Mouse (Mus musculus) limb, embryonic 15.5 days (tissue): Measurements from ENCODE around the gene A830031A19Rik. TPM values are rescaled to one million over a fixed set of nuclear protein-coding genes. Genes with fewer than 3 reads are reported as not detected.
A peak's percentile ranks its signal among the peaks of the same experiment; 100 is the strongest.

Experiments
- ATAC-seq: fragments of 200-750 bp; cut with Nextera tagmentation; 2 replicates; pipeline ENCODE4 v1.8.0; 2017; ENCODE audit warnings: low read depth, moderate TSS enrichment; ENCODE audit not compliant: insufficient number of reproducible peaks, low FRiP score, low TSS enrichment
- H3K27ac ChIP-seq: fragments of 300-500 bp; sonication (generic); 2 replicates; pipeline ENCODE4 v1.5.1; 2015; ENCODE audit warnings: moderate library complexity, mild to moderate bottlenecking, inconsistent platforms
- H3K27me3 ChIP-seq: fragments of 300-500 bp; sonication (generic); 2 replicates; pipeline ENCODE4 v1.6.1; 2015; ENCODE audit warnings: inconsistent platforms
- H3K36me3 ChIP-seq: fragments of 300-500 bp; sonication (generic); 2 replicates; pipeline ENCODE4 v1.6.1; 2015; ENCODE audit warnings: inconsistent platforms
- H3K4me1 ChIP-seq: fragments of 300-500 bp; sonication (generic); 2 replicates; pipeline ENCODE4 v1.6.1; 2015; ENCODE audit warnings: inconsistent platforms
- H3K4me2 ChIP-seq: fragments of 300-500 bp; sonication (generic); 2 replicates; pipeline ENCODE4 v1.6.1; 2015; ENCODE audit warnings: mild to moderate bottlenecking, inconsistent platforms
- H3K4me3 ChIP-seq: fragments of 300-500 bp; sonication (generic); 2 replicates; pipeline ENCODE4 v1.5.1; 2015; ENCODE audit warnings: mild to moderate bottlenecking, inconsistent platforms
- H3K9ac ChIP-seq: fragments of 300-500 bp; sonication (generic); 2 replicates; pipeline ENCODE4 v1.6.1; 2015; ENCODE audit warnings: inconsistent platforms
- H3K9me3 ChIP-seq: fragments of 300-500 bp; sonication (generic); 2 replicates; pipeline ENCODE4 v1.6.1; 2016; ENCODE audit warnings: inconsistent platforms
- WGBS: fragments of 180-500 bp; shearing (Covaris S2); methylation state at CpG from one replicate; pipeline ENCODE4 v1.1.7; 2015; 5-methylcytosine and 5-hydroxymethylcytosine counted together
- polyA plus RNA-seq: library from polyadenylated mRNA; unstranded; fragments of >200 nt; fragmentation: Nextera tagmentation; extraction: Ambion mirVana; gene quantifications from 2 replicates; pipeline ENCODE4 v1.2.1, GENCODE M21; 2015

The A830031A19Rik gene
- polyA plus RNA-seq, result 0.20 TPM in 1 of 2 replicates, not detected in the other

DNA sequence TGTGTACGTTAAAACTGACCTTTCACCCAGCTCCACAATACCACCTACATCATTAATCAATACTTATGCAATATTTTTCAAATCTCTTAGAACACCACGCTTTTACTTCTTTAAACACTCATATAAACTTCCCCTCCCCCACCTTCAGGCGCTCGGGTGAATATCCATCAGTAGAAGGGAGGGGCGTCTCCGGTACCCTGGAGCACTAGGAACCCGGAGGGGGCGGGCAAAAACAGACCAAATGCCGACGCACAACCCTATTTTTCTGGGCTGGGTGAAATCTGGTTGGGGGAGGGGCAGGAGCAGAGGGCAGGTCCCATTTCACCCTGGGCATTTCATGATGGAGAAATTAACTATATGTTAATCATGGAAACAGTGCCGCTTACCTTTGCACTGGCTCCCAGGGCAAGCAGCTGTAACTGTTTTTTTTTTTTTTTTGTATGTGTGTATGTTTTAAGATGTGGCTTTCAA is at the start of gene A830031A19Rik:
A830031A19Rik (minus strand) TSS at position 421 of the 471 bp plus-strand sequence.
- 0 out of 2 replicates have a peak, but pooled peaks cover 5% of the 10 kb centered on the region for H3K27me3 ChIP-seq
- H3K9ac ChIP-seq, result peak within 1 kb of the TSS; percentile 79
- H3K36me3 ChIP-seq, result no peaks in the 10 kb centered on the region
- H3K9me3 ChIP-seq, result no peaks in the 10 kb centered on the region
- WGBS, result under 1% methylated on average over 11 of the region's 11 CpGs
- H3K4me3 ChIP-seq, result peak within 1 kb of the TSS; percentile 62
- ATAC-seq, result no peak
- peak within 1 kb of the TSS; percentile 97 for H3K27ac ChIP-seq
- H3K4me2 ChIP-seq, result peak within 1 kb of the TSS; percentile 94
- H3K4me1 ChIP-seq, result peaks cover 17% of the 10 kb centered on the region

DNA sequence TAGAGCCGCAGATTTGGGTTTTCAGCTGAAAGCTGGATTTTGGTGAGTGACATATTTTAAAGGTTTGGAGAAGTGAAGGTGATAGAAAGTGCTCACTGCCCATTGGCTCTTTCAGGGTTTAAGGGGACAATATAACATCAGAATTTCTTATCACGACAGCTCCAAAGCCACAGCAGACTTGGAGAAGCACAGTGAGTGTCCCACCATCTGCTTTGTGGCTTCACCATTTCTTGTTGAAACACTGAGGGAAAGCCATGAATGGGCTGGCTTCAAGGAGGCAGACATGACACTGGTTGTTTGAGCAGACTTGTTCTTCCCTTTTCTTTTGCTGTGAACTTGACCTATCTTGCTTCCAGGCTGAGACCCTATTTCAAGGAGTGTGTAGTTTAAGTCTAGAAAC is 49.1 kb upstream of the A830031A19Rik start:
- no peaks in the 10 kb centered on the region for H3K27me3 ChIP-seq
- peaks cover 52% of the 10 kb centered on the region for H3K4me1 ChIP-seq
- ATAC-seq, result no peak
- WGBS, result 81% methylated on average over 2 of the region's 2 CpGs
- H3K9ac ChIP-seq, result no peak overlapping the region
- no peak overlapping the region for H3K27ac ChIP-seq
- H3K4me3 ChIP-seq, result no peak overlapping the region
- no peak overlapping the region for H3K4me2 ChIP-seq
- H3K9me3 ChIP-seq, result no peaks in the 10 kb centered on the region
- H3K36me3 ChIP-seq, result no peaks in the 10 kb centered on the region

DNA sequence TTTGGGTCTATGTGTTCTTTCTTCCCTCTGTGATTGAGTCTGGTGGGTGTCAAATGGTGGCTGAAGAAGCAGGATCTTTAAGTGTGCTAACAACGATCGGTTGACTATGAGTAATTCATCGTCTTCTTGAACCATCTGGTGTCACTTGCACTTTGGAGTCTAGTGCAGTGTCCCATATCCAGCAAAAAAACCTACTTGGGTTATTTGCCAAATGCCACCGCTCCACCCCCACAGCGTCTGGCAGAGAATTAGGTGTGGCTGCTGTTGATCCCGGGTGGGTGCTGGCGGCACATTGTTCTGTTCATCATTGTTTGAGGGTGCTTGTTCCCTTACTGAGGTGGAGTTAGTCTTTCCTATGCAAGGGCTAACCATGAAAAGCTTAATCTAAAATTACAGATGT is 48.0 kb upstream of the A830031A19Rik start:
- WGBS, result 74% methylated on average over 7 of the region's 7 CpGs
- ATAC-seq, result no peak

DNA sequence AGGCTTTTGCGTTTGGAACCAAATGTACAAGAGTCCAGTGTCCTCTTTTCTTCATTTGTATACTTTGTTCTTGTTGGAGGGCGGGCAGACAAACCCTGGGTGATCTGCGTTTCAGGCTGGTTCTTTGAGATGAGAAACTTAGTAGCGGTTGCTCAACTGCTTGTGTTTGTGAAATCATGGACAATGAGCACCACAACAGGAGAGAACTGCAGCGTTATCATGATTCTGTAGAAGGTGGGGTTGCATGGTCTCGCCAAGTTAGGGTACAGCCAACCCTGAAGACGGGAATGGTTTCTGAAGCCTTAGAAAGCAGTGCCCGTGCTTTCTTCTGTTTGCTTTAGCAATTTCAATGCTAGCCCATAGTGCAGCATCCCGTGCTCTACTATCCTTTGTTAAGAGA is 46.3 kb upstream of the A830031A19Rik start:
- H3K4me3 ChIP-seq, result no peak overlapping the region
- H3K4me1 ChIP-seq, result peaks cover 52% of the 10 kb centered on the region
- 79% methylated on average over 9 of the region's 9 CpGs for WGBS
- H3K9ac ChIP-seq, result no peak overlapping the region
- H3K36me3 ChIP-seq, result no peaks in the 10 kb centered on the region
- H3K4me2 ChIP-seq, result no peak overlapping the region
- no peak overlapping the region for H3K27ac ChIP-seq
- no peaks in the 10 kb centered on the region for H3K27me3 ChIP-seq
- no peaks in the 10 kb centered on the region for H3K9me3 ChIP-seq
- no peak for ATAC-seq

More for the DNA sequence above, 48.0 kb upstream of the A830031A19Rik start:
- H3K9ac ChIP-seq, result no peak overlapping the region
- peaks cover 60% of the 10 kb centered on the region for H3K4me1 ChIP-seq
- no peak overlapping the region for H3K4me3 ChIP-seq
- H3K36me3 ChIP-seq, result no peaks in the 10 kb centered on the region
- no peak overlapping the region for H3K4me2 ChIP-seq
- H3K27ac ChIP-seq, result no peak overlapping the region
- no peaks in the 10 kb centered on the region for H3K9me3 ChIP-seq
- no peaks in the 10 kb centered on the region for H3K27me3 ChIP-seq

DNA sequence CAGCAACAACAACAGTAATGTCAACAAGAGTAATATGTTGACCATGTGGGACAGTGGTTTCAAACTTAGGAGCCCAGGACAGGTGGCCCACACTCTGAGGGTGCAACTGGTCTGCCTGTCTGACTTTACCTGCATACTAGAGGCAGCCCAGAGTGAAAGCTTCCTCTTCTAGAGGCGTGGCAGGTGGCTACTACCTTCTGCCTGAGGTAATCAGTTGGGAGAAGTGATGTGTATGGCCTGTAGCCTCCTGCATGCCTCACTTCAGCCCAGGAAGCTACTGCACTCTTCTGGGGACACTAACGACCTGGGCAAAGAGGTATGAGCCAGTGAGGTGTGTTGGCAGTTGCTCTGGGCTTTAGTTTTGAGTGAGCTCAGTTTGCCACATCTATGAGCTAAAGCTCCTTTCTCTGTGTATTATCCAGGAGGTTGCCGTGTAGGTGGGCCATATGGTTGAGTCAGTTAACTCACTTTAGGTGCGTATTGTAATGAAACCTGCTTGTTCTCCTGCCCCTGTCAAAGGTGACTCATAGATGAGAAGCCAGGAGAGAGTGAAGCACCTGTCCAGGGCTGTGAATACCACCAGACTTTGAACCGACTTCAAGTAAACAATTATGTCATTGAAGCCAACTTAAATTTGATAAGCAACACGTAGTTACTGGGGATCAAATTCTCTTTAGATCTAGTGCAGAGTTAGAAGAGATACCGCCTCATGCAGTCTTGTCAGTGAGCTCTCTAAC is 41.9 kb upstream of the A830031A19Rik start:
- Histone ChIP-seq H3K9me3 (no peaks in the 10 kb centered on the region), H3K27ac (no peak overlapping the region), H3K36me3 (no peaks in the 10 kb centered on the region), H3K4me1 (peaks cover 50% of the 10 kb centered on the region), H3K4me3 (no peak overlapping the region), H3K4me2 (no peak overlapping the region), H3K27me3 (no peaks in the 10 kb centered on the region), H3K9ac (no peak overlapping the region)
- ATAC-seq, result no peak
- 77% methylated on average over 7 of the region's 7 CpGs for WGBS

DNA sequence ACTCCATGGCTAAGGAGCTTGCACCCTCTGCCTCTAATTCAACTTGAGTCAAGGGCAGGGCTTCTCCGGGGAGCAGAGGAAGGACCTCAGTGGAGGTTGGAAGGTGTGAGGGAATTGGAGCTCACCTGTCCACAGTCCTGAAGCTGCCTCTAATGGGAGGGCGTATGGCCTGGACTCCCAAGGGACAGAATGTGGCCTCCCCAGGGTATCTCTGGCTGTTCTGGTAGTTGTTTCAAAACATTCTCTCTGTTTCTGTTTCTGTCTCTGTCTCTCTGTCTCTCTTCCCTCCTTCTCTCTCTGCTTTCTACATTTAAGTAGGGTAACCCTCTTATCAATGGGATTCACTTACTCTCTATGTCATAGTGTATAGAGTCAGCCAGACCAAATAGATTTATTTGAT is 41.2 kb upstream of the A830031A19Rik start:
- ATAC-seq, result no peak
- 97% methylated on average over 2 of the region's 2 CpGs for WGBS
- peaks cover 53% of the 10 kb centered on the region for H3K4me1 ChIP-seq

DNA sequence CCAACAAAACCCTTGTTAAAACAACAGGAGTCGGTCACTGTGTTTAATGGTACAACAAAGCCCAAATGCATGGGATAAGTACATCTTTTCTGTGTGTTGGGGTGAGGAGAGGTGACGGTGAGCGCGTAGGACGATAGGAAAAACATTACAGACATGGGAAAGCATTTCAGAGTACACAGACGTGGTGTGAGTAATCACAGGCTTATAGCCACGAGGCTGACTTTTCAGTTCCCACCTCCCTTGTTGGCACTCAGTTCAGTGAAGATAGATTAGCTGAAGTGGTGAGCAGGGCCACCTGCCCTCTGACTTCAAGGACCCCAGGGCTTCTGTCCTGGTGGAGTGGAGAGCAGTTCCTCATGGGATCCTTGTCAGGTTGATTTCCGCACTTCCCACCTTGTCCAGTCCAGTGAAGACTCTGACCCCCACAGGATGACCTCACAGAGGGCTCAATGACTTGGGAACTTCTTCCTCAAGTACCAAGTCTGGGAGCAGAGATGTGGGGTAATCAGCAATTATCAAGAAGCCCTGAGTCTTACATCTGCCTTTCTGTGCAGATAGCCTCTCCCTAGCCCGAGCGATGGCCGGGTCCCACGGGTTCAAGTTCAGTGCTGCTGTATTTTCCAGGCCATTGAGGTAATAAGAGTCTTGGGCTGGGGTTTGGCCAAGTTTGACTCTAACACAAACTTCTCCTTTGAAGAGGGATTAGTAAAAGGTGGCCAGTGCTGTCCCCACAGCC is 40.3 kb upstream of the A830031A19Rik start:
- Histone ChIP-seq H3K27ac (no peak overlapping the region; the same call in 1 of the 2 replicates), H3K9me3 (no peaks in the 10 kb centered on the region), H3K36me3 (no peaks in the 10 kb centered on the region), H3K9ac (no peak overlapping the region), H3K4me2 (no peak overlapping the region), H3K4me3 (no peak overlapping the region), H3K27me3 (no peaks in the 10 kb centered on the region), H3K4me1 (peaks cover 47% of the 10 kb centered on the region)
- no peak for ATAC-seq
- 63% methylated on average over 12 of the region's 12 CpGs for WGBS

More for the DNA sequence above, 41.2 kb upstream of the A830031A19Rik start:
- no peaks in the 10 kb centered on the region for H3K27me3 ChIP-seq
- no peaks in the 10 kb centered on the region for H3K36me3 ChIP-seq
- H3K9me3 ChIP-seq, result no peaks in the 10 kb centered on the region
- no peak overlapping the region for H3K27ac ChIP-seq
- no peak overlapping the region for H3K4me2 ChIP-seq
- no peak overlapping the region for H3K4me3 ChIP-seq
- no peak overlapping the region for H3K9ac ChIP-seq

DNA sequence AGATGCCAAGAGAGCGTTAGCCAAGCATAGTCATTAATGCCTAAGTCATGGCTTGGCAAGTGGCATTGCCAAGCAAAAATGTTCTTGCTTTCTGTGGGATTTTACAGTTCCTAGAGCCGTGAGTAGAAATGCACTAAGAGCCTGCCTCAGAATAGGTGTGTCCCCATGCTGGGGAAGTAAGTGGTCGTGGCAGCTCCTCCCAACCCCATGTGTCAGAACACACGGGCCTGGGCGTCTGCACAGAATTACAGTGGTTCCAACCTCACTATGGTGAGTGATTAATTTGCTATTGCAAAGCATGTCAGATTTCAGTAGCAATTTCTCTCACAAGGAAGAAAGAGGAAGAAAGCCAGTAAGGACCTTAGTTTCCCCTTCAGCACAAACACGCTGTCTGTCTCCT is 36.9 kb upstream of the A830031A19Rik start:
- 20% methylated on average over 6 of the region's 6 CpGs for WGBS
- ATAC-seq, result no peak

DNA sequence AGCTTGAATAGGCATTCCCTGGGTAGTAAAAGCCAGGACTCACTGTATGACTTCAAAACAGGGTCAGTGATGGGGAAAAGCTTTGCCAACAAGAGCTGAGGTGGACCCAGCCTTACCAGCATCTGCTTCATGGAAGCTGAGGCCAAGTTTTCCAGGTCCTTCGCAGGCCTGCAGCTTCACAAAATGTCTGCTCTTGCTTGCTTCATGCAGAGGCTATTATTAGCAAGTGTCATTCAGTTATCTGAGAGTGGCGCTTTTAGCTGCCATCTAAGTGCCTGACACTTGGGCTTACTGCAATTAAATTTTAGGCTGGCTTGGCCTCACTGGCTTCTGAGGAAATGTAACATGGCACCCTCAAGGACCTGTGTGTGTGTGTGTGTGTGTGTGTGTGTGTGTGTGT is 35.3 kb upstream of the A830031A19Rik start:
- no peaks in the 10 kb centered on the region for H3K36me3 ChIP-seq
- H3K9ac ChIP-seq, result no peak overlapping the region
- H3K4me2 ChIP-seq, result no peak overlapping the region
- H3K27me3 ChIP-seq, result no peaks in the 10 kb centered on the region
- no peak overlapping the region for H3K27ac ChIP-seq
- WGBS, result 75% methylated on average over 2 of the region's 2 CpGs
- H3K4me3 ChIP-seq, result no peak overlapping the region
- ATAC-seq, result no peak
- H3K4me1 ChIP-seq, result peaks cover 26% of the 10 kb centered on the region
- H3K9me3 ChIP-seq, result no peaks in the 10 kb centered on the region

More for the DNA sequence above, 36.9 kb upstream of the A830031A19Rik start:
- no peaks in the 10 kb centered on the region for H3K27me3 ChIP-seq
- H3K36me3 ChIP-seq, result no peaks in the 10 kb centered on the region
- no peaks in the 10 kb centered on the region for H3K9me3 ChIP-seq
- no peak overlapping the region for H3K4me3 ChIP-seq
- H3K4me1 ChIP-seq, result peaks cover 32% of the 10 kb centered on the region
- H3K4me2 ChIP-seq, result no peak overlapping the region
- H3K27ac ChIP-seq, result peak overlapping the region; percentile 65
- H3K9ac ChIP-seq, result no peak overlapping the region

DNA sequence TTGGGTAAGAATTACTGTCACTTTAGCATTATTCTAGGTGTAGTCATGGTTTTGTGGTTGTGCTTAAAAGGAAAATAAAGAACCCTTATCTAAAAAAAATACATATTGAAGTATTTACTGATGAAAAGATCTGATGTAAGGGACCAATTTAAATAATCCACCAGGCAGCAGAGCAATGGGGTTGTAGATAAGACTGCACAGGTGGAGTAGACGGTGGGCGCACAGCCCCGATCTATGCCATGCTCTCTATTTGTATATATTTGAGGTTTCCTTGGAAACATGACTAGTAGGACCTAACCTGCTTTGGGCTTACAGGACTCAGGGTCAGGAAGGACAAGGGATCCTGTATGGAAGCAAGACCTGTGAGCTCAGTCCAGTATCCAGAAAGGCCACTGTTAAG is 34.5 kb upstream of the A830031A19Rik start:
- no peaks in the 10 kb centered on the region for H3K27me3 ChIP-seq
- H3K36me3 ChIP-seq, result no peaks in the 10 kb centered on the region
- H3K27ac ChIP-seq, result no peak overlapping the region
- no peaks in the 10 kb centered on the region for H3K9me3 ChIP-seq
- ATAC-seq, result no peak
- peaks cover 22% of the 10 kb centered on the region for H3K4me1 ChIP-seq
- H3K9ac ChIP-seq, result no peak overlapping the region
- no peak overlapping the region for H3K4me3 ChIP-seq
- no peak overlapping the region for H3K4me2 ChIP-seq
- 90% methylated on average over 3 of the region's 3 CpGs for WGBS

DNA sequence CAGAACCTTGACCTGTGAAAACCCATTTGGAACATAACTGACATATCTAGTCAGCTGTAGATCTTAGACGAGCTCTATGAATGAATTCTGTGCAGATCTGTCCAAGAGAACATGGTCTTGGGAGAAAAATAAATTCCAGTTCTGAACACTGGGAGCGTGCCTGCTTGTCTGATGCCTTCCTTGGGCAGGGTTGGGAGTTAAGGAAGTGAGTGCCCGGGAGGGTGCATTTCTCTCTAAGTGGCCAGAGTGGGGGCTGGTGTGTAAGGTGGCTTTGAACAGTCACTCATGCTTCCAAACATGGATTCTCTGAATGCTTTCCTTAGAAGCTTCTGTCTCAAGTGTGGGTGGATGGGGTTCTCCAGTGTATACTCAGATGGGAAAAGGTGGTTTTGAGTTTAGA is 34.1 kb upstream of the A830031A19Rik start:
- no peak for ATAC-seq

DNA sequence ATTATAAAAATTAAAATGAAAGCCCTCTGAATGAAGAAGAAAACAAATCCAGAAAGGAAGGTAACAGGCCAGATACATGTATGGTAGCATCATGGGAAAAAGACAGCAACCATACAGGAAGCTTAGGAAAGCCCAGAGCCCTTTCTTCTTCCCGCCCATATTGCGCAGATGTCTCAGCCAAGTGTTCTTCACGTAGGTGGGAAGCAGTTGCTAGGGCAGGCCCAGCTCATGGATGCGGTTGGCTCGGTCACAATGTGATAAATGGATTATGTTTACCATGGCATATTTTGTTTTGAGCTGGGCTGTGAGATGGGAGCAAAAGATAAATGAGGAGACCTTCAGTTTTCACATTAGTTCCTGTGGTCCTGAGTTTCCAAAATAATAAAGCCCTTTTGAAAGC is 32.6 kb upstream of the A830031A19Rik start:
- no peaks in the 10 kb centered on the region for H3K36me3 ChIP-seq
- no peak overlapping the region for H3K27ac ChIP-seq
- no peaks in the 10 kb centered on the region for H3K9me3 ChIP-seq
- no peak overlapping the region for H3K4me3 ChIP-seq
- H3K4me1 ChIP-seq, result peaks cover 30% of the 10 kb centered on the region
- H3K27me3 ChIP-seq, result no peaks in the 10 kb centered on the region
- WGBS, result 78% methylated on average over 5 of the region's 5 CpGs
- H3K9ac ChIP-seq, result no peak overlapping the region
- H3K4me2 ChIP-seq, result no peak overlapping the region
- ATAC-seq, result no peak

More for the DNA sequence above, 34.1 kb upstream of the A830031A19Rik start:
- Histone ChIP-seq H3K4me3 (no peak overlapping the region), H3K9ac (no peak overlapping the region), H3K9me3 (no peaks in the 10 kb centered on the region), H3K36me3 (no peaks in the 10 kb centered on the region), H3K27ac (no peak overlapping the region), H3K4me1 (peaks cover 22% of the 10 kb centered on the region), H3K4me2 (no peak overlapping the region), H3K27me3 (no peaks in the 10 kb centered on the region)
- 64% methylated on average over 3 of the region's 3 CpGs for WGBS
